Mouse (Mus musculus): Measurements from ENCODE around the gene Dnajc16.

GRCm38 (mm10) chr4:141794152-141794535 lies 3.4 kb upstream of the Dnajc16 start:
- TF ChIP-seq EP300 (IDR thresholded peaks at IDR 0.05; ENCODE audit: low read depth in 1 of 2, low read length in 2 of 2), result no peak
- 0 out of 2 replicates have a peak, but pooled peaks have one; percentile 51 for TF ChIP-seq CHD1 (IDR thresholded peaks at IDR 0.05; ENCODE audit: low read depth, low read length)
- TF ChIP-seq MAX (IDR thresholded peaks at IDR 0.05; ENCODE audit: low read length), result no peak
- TF ChIP-seq CTCF (IDR thresholded peaks at IDR 0.05 in 2 of 3, conservative IDR thresholded peaks at IDR 0.05 in 1 of 3; ENCODE audit: control insufficient read depth in 1 of 3, insufficient read depth in 1 of 3, low read depth in 2 of 3, low read length in 3 of 3, poor library complexity in 1 of 3, severe bottlenecking in 1 of 3), result no peak
- no peak for TF ChIP-seq ZKSCAN1 (IDR thresholded peaks at IDR 0.05; ENCODE audit: low read depth, low read length)
- TF ChIP-seq POLR2AphosphoS2 (IDR thresholded peaks at IDR 0.05; ENCODE audit: low read length), result no peak
- TF ChIP-seq POLR2A (IDR thresholded peaks at IDR 0.05; ENCODE audit: control insufficient read depth in 1 of 2, insufficient read depth in 1 of 2, low read depth in 1 of 2, low read length in 2 of 2, poor library complexity in 1 of 2), result no peak
- TF ChIP-seq BHLHE40 (IDR thresholded peaks at IDR 0.05; ENCODE audit: borderline replicate concordance, low read depth, low read length), result no peak
- TF ChIP-seq JUND (IDR thresholded peaks at IDR 0.05; ENCODE audit: low read depth, low read length), result no peak
- TF ChIP-seq NRF1 (IDR thresholded peaks at IDR 0.05; ENCODE audit: insufficient read depth, low read depth, low read length, poor library complexity, severe bottlenecking), result no peak

All from MEL (cell line).